Mouse (Mus musculus): Measurements from ENCODE around the gene St5. TPM values are rescaled to one million over a fixed set of nuclear protein-coding genes. Genes with fewer than 3 reads are reported as not detected.

The St5 gene
- total RNA-seq (2014; rRNA removed), result 8.5 and 18.0 TPM in 2 replicates
- polyA plus RNA-seq (2015; fragmentation: Nextera tagmentation; extraction: Ambion mirVana), result 11.6 and 12.3 TPM in 2 replicates

GRCm38 (mm10) chr7:109703190-109704015 lies at the start of gene St5, which contains the start of gene Akip1:
St5 (minus strand) TSS chr7:109703605.
Akip1 (plus strand) TSS chr7:109703690.
- TF ChIP-seq CTCF (IDR thresholded peaks at IDR 0.05; ENCODE audit: low read depth), result no peak
- WGBS, result 1% methylated on average over 61 of the region's 61 CpGs
- peak; percentile 93 for DNase-seq
- Histone ChIP-seq H3K4me2 (ENCODE audit: low read depth) (peak within 1 kb of the TSS; percentile 71), H3K9me3 (ENCODE audit: low read length) (no peaks in the 10 kb centered on the region), H3K4me1 (ENCODE audit: insufficient read depth) (no peaks in the 10 kb centered on the region), H3K27me3 (ENCODE audit: insufficient read depth, low read length) (no peaks in the 10 kb centered on the region), H3K27ac (ENCODE audit: low read depth, low read length) (no peak within 1 kb of the TSS; the same call in 1 of the 2 replicates), H3K4me3 (ENCODE audit: low read depth, low read length) (peak within 1 kb of the TSS; percentile 73), H3K36me3 (ENCODE audit: insufficient read depth) (no peaks in the 10 kb centered on the region), H3K9ac (peak within 1 kb of the TSS; percentile 65)
- ATAC-seq, result peak; percentile 95

- Histone ChIP-seq H3K36me3 (ENCODE audit: insufficient read depth) (0 out of 2 replicates have a peak, but pooled peaks cover 8% of the 10 kb centered on the region), H3K9ac (peak within 1 kb of the TSS; percentile 83), H3K4me2 (ENCODE audit: low read depth) (peak within 1 kb of the TSS; percentile 91), H3K27ac (ENCODE audit: low read depth, low read length) (peak within 1 kb of the TSS; percentile 76), H3K4me1 (ENCODE audit: insufficient read depth) (peaks cover 11% of the 10 kb centered on the region), H3K4me3 (ENCODE audit: low read depth, low read length) (peak within 1 kb of the TSS; percentile 57), H3K9me3 (ENCODE audit: low read length) (no peaks in the 10 kb centered on the region), H3K27me3 (ENCODE audit: insufficient read depth, low read length) (no peaks in the 10 kb centered on the region)
- peak; percentile 94 for ATAC-seq
- DNase-seq, result peak; percentile 86
- WGBS, result 3% methylated on average over 72 of the region's 74 CpGs
- 0 out of 2 replicates have a peak, but pooled peaks have one; percentile 15 for TF ChIP-seq CTCF (IDR thresholded peaks at IDR 0.05; ENCODE audit: low read depth)
Measured at GRCm38 (mm10) chr7:109752008-109752925, 48.9 kb upstream of the St5 start, which contains the start of gene Tmem9b. Tmem9b (minus strand) TSS chr7:109752875.

GRCm38 (mm10) chr7:109751427-109752007 lies 48.1 kb upstream of the St5 start:
- Histone ChIP-seq H3K27me3 (ENCODE audit: insufficient read depth, low read length) (no peaks in the 10 kb centered on the region), H3K27ac (ENCODE audit: low read depth, low read length) (peak overlapping the region; percentile 76), H3K9me3 (ENCODE audit: low read length) (no peaks in the 10 kb centered on the region), H3K4me2 (ENCODE audit: low read depth) (peak overlapping the region; percentile 91), H3K36me3 (ENCODE audit: insufficient read depth) (0 out of 2 replicates have a peak, but pooled peaks cover 9% of the 10 kb centered on the region), H3K4me1 (ENCODE audit: insufficient read depth) (peaks cover 11% of the 10 kb centered on the region), H3K4me3 (ENCODE audit: low read depth, low read length) (peak overlapping the region; percentile 57), H3K9ac (peak overlapping the region; percentile 83)
- 4% methylated on average over 13 of the region's 13 CpGs for WGBS
- no peak for TF ChIP-seq CTCF (IDR thresholded peaks at IDR 0.05; ENCODE audit: low read depth)
- ATAC-seq (peak; percentile 2; the same call in 1 of the 2 replicates), DNase-seq (no peak)

- ATAC-seq (no peak), DNase-seq (no peak)
- H3K9ac ChIP-seq, result no peak overlapping the region
- no peak overlapping the region for H3K4me3 ChIP-seq (ENCODE audit: low read depth, low read length)
- 46% methylated on average over 1 of the region's 1 CpGs for WGBS
- H3K36me3 ChIP-seq (ENCODE audit: insufficient read depth), result peaks cover 40% of the 10 kb centered on the region
- no peak overlapping the region for H3K27ac ChIP-seq (ENCODE audit: low read depth, low read length)
- TF ChIP-seq CTCF (IDR thresholded peaks at IDR 0.05; ENCODE audit: low read depth), result peak; percentile 39
- no peaks in the 10 kb centered on the region for H3K4me1 ChIP-seq (ENCODE audit: insufficient read depth)
- H3K27me3 ChIP-seq (ENCODE audit: insufficient read depth, low read length), result no peaks in the 10 kb centered on the region
- no peaks in the 10 kb centered on the region for H3K9me3 ChIP-seq (ENCODE audit: low read length)
- no peak overlapping the region for H3K4me2 ChIP-seq (ENCODE audit: low read depth)
Measured at GRCm38 (mm10) chr7:109747747-109748146, 44.3 kb upstream of the St5 start.

- H3K27ac ChIP-seq (ENCODE audit: low read depth, low read length), result no peak overlapping the region
- no peak overlapping the region for H3K9ac ChIP-seq
- 89% methylated on average over 4 of the region's 4 CpGs for WGBS
- DNase-seq, result no peak
- H3K36me3 ChIP-seq (ENCODE audit: insufficient read depth), result peaks cover 75% of the 10 kb centered on the region
- TF ChIP-seq CTCF (IDR thresholded peaks at IDR 0.05; ENCODE audit: low read depth), result no peak
- no peak overlapping the region for H3K4me2 ChIP-seq (ENCODE audit: low read depth)
- H3K9me3 ChIP-seq (ENCODE audit: low read length), result no peaks in the 10 kb centered on the region
- no peak overlapping the region for H3K4me3 ChIP-seq (ENCODE audit: low read depth, low read length)
- H3K4me1 ChIP-seq (ENCODE audit: insufficient read depth), result no peaks in the 10 kb centered on the region
- ATAC-seq, result no peak
- H3K27me3 ChIP-seq (ENCODE audit: insufficient read depth, low read length), result no peaks in the 10 kb centered on the region
Measured at GRCm38 (mm10) chr7:109741703-109742102, 38.3 kb upstream of the St5 start.

- 89% methylated on average over 1 of the region's 1 CpGs for WGBS
- Histone ChIP-seq H3K4me1 (ENCODE audit: insufficient read depth) (no peaks in the 10 kb centered on the region), H3K36me3 (ENCODE audit: insufficient read depth) (peaks cover 76% of the 10 kb centered on the region), H3K4me3 (ENCODE audit: low read depth, low read length) (no peak overlapping the region), H3K27ac (ENCODE audit: low read depth, low read length) (no peak overlapping the region), H3K4me2 (ENCODE audit: low read depth) (no peak overlapping the region), H3K9ac (no peak overlapping the region), H3K9me3 (ENCODE audit: low read length) (no peaks in the 10 kb centered on the region), H3K27me3 (ENCODE audit: insufficient read depth, low read length) (no peaks in the 10 kb centered on the region)
- no peak for DNase-seq
- no peak for ATAC-seq
- no peak for TF ChIP-seq CTCF (IDR thresholded peaks at IDR 0.05; ENCODE audit: low read depth)
Measured at GRCm38 (mm10) chr7:109741060-109741459, 37.7 kb upstream of the St5 start.

Measured in forebrain, postnatal 0 days (tissue).